Mouse (Mus musculus): Measurements from ENCODE around the gene Efcc1. TPM values are rescaled to one million over a fixed set of nuclear protein-coding genes. Genes with fewer than 3 reads are reported as not detected.
A peak's percentile ranks its signal among the peaks of the same experiment; 100 is the strongest.

Gene Efcc1
- total RNA-seq, 2 experiments from 2014 or later, result not detected

- no peak for ATAC-seq (ENCODE audit: poor library complexity, severe bottlenecking)
Measured at GRCm38 (mm10) chr6:87799576-87799975, 68.9 kb downstream of the Efcc1 start.

GRCm38 (mm10) chr6:87802462-87802861, 71.8 kb downstream of the Efcc1 start:
- peak; percentile 53 for ATAC-seq (ENCODE audit: poor library complexity, severe bottlenecking)

GRCm38 (mm10) chr6:87804036-87804435, 73.4 kb downstream of the Efcc1 start:
- no peak for ATAC-seq (ENCODE audit: poor library complexity, severe bottlenecking)

GRCm38 (mm10) chr6:87804886-87805285, 74.2 kb downstream of the Efcc1 start:
- no peak for ATAC-seq (ENCODE audit: poor library complexity, severe bottlenecking)

GRCm38 (mm10) chr6:87805448-87805847, 74.8 kb downstream of the Efcc1 start:
- no peak for ATAC-seq (ENCODE audit: poor library complexity, severe bottlenecking)

Other genes starting within 250 kb of the Efcc1 start
- gene Arhgap25, start 197.6 kb upstream of the Efcc1 start, total RNA-seq (2015), result 27.9 and 35.5 TPM in 2 replicates
- gene Arhgap25, start 197.6 kb upstream of the Efcc1 start, total RNA-seq (2017), result 74.4 TPM in 2 replicates
- gene Prokr1, start 140.1 kb upstream of the Efcc1 start, total RNA-seq (2015), result 0.11 and 0.29 TPM in 2 replicates
- gene Prokr1, start 140.1 kb upstream of the Efcc1 start, total RNA-seq (2017), result 0.08 and 0.26 TPM in 2 replicates
- gene Aplf, start 58.7 kb upstream of the Efcc1 start, total RNA-seq (2015), result 8.1 and 8.7 TPM in 2 replicates
- gene Aplf, start 58.7 kb upstream of the Efcc1 start, total RNA-seq (2017), result 14.6 and 17.0 TPM in 2 replicates
- 0.16 and 1.2 TPM in 2 replicates for gene Gp9, start 47.2 kb downstream of the Efcc1 start, total RNA-seq (2015)
- gene Gp9, start 47.2 kb downstream of the Efcc1 start, total RNA-seq (2017), result 0.59 TPM in 1 of 2 replicates, not detected in the other
- gene Rab43, start 81.3 kb downstream of the Efcc1 start, total RNA-seq (2015), result 36.4 and 40.7 TPM in 2 replicates
- 12.7 and 13.3 TPM in 2 replicates for gene Rab43, start 81.3 kb downstream of the Efcc1 start, total RNA-seq (2017)
- 2.5 and 6.0 TPM in 2 replicates for gene Gm45140, start 104.9 kb downstream of the Efcc1 start, total RNA-seq (2015)
- 25.6 and 28.7 TPM in 2 replicates for gene Gm45140, start 104.9 kb downstream of the Efcc1 start, total RNA-seq (2017)
- 10.2 and 16.7 TPM in 2 replicates for gene Isy1, start 107.9 kb downstream of the Efcc1 start, total RNA-seq (2015)
- 94.0 and 120 TPM in 2 replicates for gene Isy1, start 107.9 kb downstream of the Efcc1 start, total RNA-seq (2017)
- 264 and 268 TPM in 2 replicates for gene Cnbp, start 120.2 kb downstream of the Efcc1 start, total RNA-seq (2015)
- gene Cnbp, start 120.2 kb downstream of the Efcc1 start, total RNA-seq (2017), result 389 and 399 TPM in 2 replicates
- 25.8 and 29.6 TPM in 2 replicates for gene Copg1, start 156.9 kb downstream of the Efcc1 start, total RNA-seq (2015)
- 47.1 and 50.8 TPM in 2 replicates for gene Copg1, start 156.9 kb downstream of the Efcc1 start, total RNA-seq (2017)
- 4.9 and 10.1 TPM in 2 replicates for gene Hmces, start 183.1 kb downstream of the Efcc1 start, total RNA-seq (2015)
- 13.4 and 15.2 TPM in 2 replicates for gene Hmces, start 183.1 kb downstream of the Efcc1 start, total RNA-seq (2017)

All from megakaryocyte, adult 5-6 weeks (primary cell).